Mouse (Mus musculus) olfactory bulb, adult 2 months (tissue): ENCODE results near the gene Myl6. TPM values are rescaled to one million over a fixed set of nuclear protein-coding genes. Genes with fewer than 3 reads are reported as not detected.

ENCODE experiments used
- H3K27ac ChIP-seq: fragments of 200-500 bp; 2 replicates; pipeline ENCODE4 v1.5.1; 2012; ENCODE audit warnings: low read depth, low read length; ENCODE audit not compliant: insufficient read depth
- H3K4me1 ChIP-seq: fragments of 200-500 bp; 2 replicates; pipeline ENCODE4 v1.6.1; 2012; ENCODE audit warnings: low read length; ENCODE audit not compliant: control insufficient read depth, insufficient read depth
- H3K4me3 ChIP-seq: fragments of 200-500 bp; 2 replicates; pipeline ENCODE4 v1.5.1; 2012; ENCODE audit warnings: mild to moderate bottlenecking, low read depth, low read length, moderate library complexity; ENCODE audit not compliant: insufficient read depth
- CTCF ChIP-seq: fragments of 200-500 bp; IDR thresholded peaks from 2 replicates; pipeline ENCODE4 v1.5.1; 2012; ENCODE audit warnings: low read depth, mild to moderate bottlenecking, low read length, moderate library complexity; ENCODE audit not compliant: insufficient read depth
- POLR2A ChIP-seq: fragments of 200-500 bp; IDR thresholded peaks from 2 replicates; pipeline ENCODE4 v1.6.1; 2012; ENCODE audit warnings: mild to moderate bottlenecking, low read depth, low read length, moderate library complexity; ENCODE audit not compliant: insufficient read depth
- WGBS: fragments of 180-500 bp; shearing (Covaris S2); methylation state at CpG from one replicate; pipeline ENCODE4 v1.1.7; 2018; 5-methylcytosine and 5-hydroxymethylcytosine counted together
- polyA plus RNA-seq: library from polyadenylated mRNA; stranded (reverse); fragments of >200 nt; gene quantifications from 2 replicates; pipeline ENCODE4 v1.2.4, GENCODE M21; 2012; ENCODE audit warnings: low replicate concordance; ENCODE audit not compliant: missing spikeins, insufficient read depth, insufficient read length

Gene Myl6
- polyA plus RNA-seq, 1 experiment = not detected

DNA sequence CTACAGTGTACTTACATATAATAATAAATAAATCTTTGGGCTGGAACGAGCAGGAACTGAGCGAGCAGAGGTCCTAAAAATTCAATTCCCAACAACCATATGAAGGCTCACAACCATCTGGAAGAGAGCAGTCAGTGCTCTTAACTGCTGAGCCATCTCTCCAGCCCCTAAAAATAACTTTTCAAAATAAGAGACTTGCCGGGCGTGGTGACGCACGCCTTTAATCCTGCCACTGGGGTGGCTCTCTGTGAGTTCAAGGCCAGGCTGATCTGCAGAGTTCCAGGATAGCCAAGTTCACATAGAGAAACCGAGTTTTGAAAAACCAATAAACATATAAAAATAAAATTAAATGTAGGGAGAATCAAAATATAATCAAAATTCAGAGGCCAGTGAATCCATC is 7.6 kb downstream of the Myl6 start:
- TF ChIP-seq POLR2A = no peak
- no peak for TF ChIP-seq CTCF
- Histone ChIP-seq H3K4me3 (no peak overlapping the region), H3K4me1 (peaks cover 26% of the 10 kb centered on the region), H3K27ac (no peak overlapping the region)
- WGBS = 76% methylated on average over 7 of the region's 7 CpGs

DNA sequence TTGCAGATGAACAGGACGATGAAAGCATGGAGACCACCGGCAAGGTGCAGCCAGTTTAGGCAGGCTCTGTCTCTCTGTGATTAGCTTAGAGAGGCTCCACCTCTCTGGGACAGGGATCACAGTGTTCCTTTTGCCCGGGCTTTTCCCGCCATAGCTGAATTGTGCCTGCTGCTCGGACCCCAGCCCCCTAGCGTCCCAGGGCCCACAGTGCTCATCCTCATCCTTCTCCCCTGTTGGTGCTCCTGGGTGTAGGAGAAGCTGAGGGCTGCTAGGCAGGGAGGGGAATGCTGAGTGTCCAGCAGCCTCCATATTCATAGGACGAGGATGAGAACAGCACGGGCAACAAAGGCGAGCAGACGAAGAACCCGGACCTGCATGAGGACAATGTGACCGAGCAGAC is 19.6 kb downstream of the Myl6 start:
- no peaks in the 10 kb centered on the region for H3K4me1 ChIP-seq
- H3K4me3 ChIP-seq = no peak overlapping the region
- TF ChIP-seq CTCF = no peak
- TF ChIP-seq POLR2A = no peak
- no peak overlapping the region for H3K27ac ChIP-seq
- WGBS = 87% methylated on average over 12 of the region's 12 CpGs

DNA sequence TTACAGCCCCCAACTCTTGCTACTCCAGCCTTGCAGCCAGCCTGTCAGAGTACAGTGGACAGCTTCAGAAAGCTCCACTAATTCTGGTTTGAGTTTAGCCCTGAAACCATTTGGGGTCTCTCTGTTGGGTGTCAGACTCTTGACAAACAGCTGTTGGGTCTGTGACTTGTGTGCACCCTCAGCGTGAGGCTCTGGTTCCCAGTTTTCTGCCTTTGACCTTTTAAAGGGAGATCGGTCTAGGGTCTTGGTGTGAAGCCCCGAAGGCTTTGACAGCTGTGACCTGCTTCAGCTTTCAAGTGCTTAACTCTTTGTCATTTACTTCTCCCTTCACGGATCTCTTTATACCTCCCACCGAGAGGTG is 33.7 kb downstream of the Myl6 start:
- TF ChIP-seq POLR2A = no peak
- no peak for TF ChIP-seq CTCF
- Histone ChIP-seq H3K27ac (no peak overlapping the region), H3K4me1 (peaks cover 7% of the 10 kb centered on the region), H3K4me3 (peak overlapping the region; percentile 97)
- 1% methylated on average over 5 of the region's 5 CpGs for WGBS

DNA sequence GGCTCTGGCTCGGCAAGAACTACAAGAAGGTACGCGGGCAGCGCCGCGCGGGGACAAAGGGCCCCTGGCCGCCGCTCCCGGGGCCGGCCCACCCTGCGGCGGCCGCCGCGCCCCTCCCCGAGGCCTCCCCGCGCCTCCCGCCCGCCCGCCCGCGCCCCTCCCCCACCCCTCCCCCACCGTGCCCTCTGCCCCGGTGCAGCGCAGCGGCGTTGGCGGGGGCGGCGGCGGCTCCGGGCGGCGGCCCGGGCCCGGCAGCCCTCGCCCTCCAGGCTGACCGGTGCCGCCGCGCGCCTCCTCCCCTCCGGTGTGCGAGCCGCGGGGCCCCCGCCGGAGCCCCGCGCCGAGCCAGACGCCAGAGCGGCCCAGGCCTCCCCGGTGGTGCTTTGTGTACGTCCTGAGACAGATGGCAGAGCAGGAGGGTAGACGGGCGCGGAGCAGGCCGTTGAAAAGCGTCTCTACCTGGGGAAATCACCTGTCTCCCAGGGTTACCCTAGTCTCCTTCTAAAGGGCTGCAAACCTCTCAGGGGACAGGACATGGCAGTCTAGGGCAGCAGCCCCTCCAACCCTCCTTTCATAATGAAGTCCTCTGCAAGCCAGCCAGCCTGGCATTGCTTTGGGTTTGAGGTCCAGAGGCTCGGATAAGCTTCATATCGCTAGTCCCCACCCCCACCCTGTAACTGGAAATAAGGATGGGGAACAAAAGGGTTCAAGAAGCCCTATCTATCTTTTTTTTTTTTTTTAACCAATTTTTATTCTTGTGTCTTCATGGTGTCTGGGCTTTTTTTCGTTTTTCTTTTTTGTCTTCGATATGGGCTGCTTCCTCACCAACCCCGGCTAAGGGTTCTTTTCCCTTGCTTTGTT is 34.3 kb downstream of the Myl6 start:
- TF ChIP-seq POLR2A = no peak
- no peak for TF ChIP-seq CTCF

DNA sequence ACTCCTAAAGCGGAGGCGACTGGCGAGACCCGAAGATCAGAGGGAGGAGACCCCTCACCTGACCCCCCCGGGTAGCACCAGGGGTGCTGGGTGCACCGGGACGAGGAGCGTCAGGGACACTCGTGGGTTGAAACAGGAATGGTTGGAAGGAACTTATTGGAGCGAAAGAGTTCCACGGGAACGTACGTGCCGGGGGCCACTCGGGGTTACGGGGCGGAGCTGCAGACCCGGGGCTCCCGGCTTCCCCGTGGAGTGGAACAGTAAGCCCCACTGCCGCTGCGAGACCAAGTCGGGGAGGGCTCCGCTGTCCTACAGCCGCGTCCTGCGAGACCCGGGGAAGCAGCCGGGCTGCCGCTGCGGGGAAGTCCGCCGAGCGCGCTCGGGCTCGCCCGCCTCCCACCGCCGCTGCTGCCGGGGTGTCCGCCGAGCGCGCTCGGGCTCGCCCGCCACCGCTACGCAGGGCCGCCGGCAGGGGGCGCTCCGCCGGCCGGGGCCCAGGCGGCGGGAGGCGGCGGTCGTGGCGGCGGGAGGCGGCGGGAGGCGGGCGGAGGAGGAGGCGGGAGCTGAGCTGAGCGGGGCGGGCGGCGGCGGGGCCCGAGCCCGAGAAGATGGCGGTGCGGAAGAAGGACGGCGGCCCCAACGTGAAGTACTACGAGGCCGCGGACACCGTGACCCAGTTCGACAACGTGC is 35.1 kb downstream of the Myl6 start, which contains the start of gene Smarcc2:
Gene Smarcc2, plus strand, starts transcription at position 530 of the 690 bp plus-strand sequence.
- peaks cover 7% of the 10 kb centered on the region for H3K4me1 ChIP-seq
- peak within 1 kb of the TSS; percentile 87 for H3K27ac ChIP-seq
- under 1% methylated on average over 82 of the region's 86 CpGs for WGBS
- H3K4me3 ChIP-seq = peak within 1 kb of the TSS; percentile 97
- TF ChIP-seq POLR2A (peak; percentile 63), CTCF (peak; percentile 61)

More for the DNA sequence above, 34.3 kb downstream of the Myl6 start:
- Histone ChIP-seq H3K4me1 (peaks cover 7% of the 10 kb centered on the region), H3K27ac (peak overlapping the region; percentile 78), H3K4me3 (peak overlapping the region; percentile 97)
- WGBS = 3% methylated on average over 56 of the region's 67 CpGs

DNA sequence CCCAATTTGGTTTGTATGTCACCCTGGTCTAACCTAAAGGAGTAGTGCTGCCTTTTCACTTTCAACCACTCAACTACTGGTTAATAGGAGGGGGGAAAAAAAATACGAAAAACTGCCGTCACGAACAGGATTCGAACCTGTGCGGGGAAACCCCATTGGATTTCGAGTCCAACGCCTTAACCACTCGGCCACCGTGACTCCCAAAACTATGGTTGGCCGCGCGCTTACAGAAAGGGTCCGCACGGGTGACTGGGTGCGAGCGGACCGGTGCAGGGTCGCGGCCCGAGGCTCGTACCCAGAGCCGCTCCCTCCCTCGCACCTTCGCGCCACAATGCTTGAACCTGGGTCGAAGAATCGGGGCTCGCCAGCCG is 35.6 kb downstream of the Myl6 start:
- Histone ChIP-seq H3K27ac (peak overlapping the region; percentile 87), H3K4me1 (peaks cover 7% of the 10 kb centered on the region)
- 1% methylated on average over 29 of the region's 29 CpGs for WGBS

DNA sequence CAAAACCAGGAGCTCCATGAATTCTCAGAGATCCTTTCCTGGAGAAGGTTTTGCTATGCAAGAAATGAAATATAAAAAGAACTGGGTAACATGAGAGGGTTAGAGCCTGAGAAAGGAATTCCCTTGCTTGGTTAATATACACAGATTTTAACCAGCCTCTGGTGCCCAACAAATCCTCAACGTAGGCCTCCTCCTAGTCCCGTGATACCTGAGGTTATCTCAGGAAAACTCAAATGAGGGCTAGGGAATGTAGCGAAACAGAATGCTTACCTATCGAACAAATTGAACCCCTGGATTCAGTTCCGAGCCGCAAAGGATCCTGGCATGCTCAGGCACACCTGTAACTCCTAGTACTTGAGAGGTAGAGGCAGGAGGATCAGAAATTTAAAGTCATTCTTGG is 36.3 kb downstream of the Myl6 start:
- no peak overlapping the region for H3K27ac ChIP-seq
- WGBS = 93% methylated on average over 6 of the region's 6 CpGs
- peaks cover 7% of the 10 kb centered on the region for H3K4me1 ChIP-seq
- TF ChIP-seq CTCF (no peak), POLR2A (no peak)
- no peak overlapping the region for H3K4me3 ChIP-seq

More for the DNA sequence above, 35.6 kb downstream of the Myl6 start:
- peak overlapping the region; percentile 97 for H3K4me3 ChIP-seq
- no peak for TF ChIP-seq CTCF
- TF ChIP-seq POLR2A = no peak

DNA sequence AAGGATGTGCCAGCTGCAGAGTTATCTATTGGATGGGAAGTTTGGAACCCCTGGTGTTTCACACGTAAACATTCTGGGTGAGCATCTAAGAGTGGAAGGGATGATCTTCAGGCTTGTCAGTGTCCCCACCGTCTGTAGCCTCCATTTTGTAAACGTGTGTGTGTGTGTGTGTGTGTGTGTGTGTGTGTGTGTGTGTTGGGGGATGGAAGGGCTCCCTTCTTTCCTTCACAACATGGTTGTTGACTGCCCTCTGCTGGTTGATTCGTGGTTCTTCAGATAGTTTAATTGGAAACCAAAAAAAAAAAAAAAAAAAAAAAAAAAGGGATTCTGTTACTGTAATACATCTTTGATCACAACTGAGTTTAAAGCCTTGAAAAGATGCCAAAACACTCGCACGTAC is 38.7 kb downstream of the Myl6 start:
- H3K4me3 ChIP-seq = no peak overlapping the region
- TF ChIP-seq CTCF (0 out of 2 replicates have a peak, but pooled peaks have one; percentile 24), POLR2A (no peak)
- H3K27ac ChIP-seq = no peak overlapping the region
- H3K4me1 ChIP-seq = peaks cover under 1% of the 10 kb centered on the region; the same call in 1 of the 2 replicates
- 1% methylated on average over 6 of the region's 6 CpGs for WGBS

DNA sequence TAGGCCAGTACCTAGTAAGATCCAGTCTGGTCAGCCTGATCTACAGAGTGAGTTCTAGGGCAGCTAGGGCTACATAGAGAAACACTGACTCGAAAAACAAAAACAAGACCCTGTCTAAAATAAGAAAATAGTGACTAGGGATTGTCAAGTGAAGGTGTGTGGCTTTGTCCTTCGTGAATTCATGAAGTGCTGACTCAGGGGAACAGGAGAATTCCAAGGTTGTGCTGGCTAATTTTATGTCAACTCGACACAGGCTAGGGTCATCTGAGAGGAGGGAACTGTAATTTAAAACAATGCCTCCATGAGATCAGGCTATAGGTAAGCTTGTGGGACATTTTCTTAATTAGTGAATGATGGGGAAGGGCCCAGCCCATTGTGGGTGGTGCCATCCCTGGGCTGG is 39.5 kb downstream of the Myl6 start:
- no peaks in the 10 kb centered on the region for H3K4me1 ChIP-seq
- no peak overlapping the region for H3K4me3 ChIP-seq
- TF ChIP-seq POLR2A (no peak), CTCF (no peak)
- 83% methylated on average over 3 of the region's 3 CpGs for WGBS
- no peak overlapping the region for H3K27ac ChIP-seq
